Mouse (Mus musculus) layer of hippocampus, postnatal 36 days (tissue): ENCODE data around the gene Eral1. TPM values are rescaled to one million over a fixed set of nuclear protein-coding genes. Genes with fewer than 3 reads are reported as not detected.

Experiments used
- DNase-seq, 2 experiments: peaks; one replicate each; pipeline ENCODE4 v3.0.0; 2022
- total RNA-seq, 2 experiments: library from RNA; stranded (reverse); gene quantifications; 2 replicates each; pipeline ENCODE4 v1.2.3; 2021

Eral1 gene
- 10 to 100 TPM; 19.8 to 21.2 TPM for total RNA-seq

- peak; percentile 85 to 88 for DNase-seq
These were observed at the start of gene Eral1 for GRCm38 (mm10) chr11:78079961-78080921. Gene Eral1 (minus strand): TSS chr11:78080383.

DNA sequence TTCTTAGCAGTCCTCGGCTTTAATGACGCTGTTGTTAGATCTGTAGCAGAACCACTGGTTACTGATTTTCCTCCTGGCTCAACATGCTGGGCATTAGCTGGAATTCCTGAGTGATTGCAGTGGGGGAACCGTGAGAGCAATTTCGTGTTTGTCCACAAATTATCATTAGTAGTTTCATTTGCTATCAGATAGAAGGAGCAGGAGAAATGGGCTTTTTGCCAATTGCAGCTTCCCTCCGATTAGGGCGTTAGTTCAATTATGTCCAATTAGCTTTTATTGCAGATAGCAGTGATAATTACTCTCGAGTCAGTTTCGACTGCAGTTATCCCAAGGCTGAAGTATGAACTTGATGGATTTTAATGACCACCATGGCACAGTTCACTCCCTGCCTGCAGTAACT, 49.3 kb upstream of the Eral1 start:
- DNase-seq, result no peak

GRCm38 (mm10) chr11:78126739-78127138, 46.6 kb upstream of the Eral1 start:
- DNase-seq, result no peak

GRCm38 (mm10) chr11:78125691-78126090, 45.5 kb upstream of the Eral1 start:
- no peak for DNase-seq

- no peak for DNase-seq
These were observed 43.6 kb upstream of the Eral1 start for GRCm38 (mm10) chr11:78123782-78124181.

- no peak for DNase-seq
These were observed 42.6 kb upstream of the Eral1 start for GRCm38 (mm10) chr11:78122815-78123214.

GRCm38 (mm10) chr11:78121176-78121575, 41.0 kb upstream of the Eral1 start:
- no peak for DNase-seq

- no peak for DNase-seq
These were observed 39.7 kb upstream of the Eral1 start for GRCm38 (mm10) chr11:78119898-78120297.

DNA sequence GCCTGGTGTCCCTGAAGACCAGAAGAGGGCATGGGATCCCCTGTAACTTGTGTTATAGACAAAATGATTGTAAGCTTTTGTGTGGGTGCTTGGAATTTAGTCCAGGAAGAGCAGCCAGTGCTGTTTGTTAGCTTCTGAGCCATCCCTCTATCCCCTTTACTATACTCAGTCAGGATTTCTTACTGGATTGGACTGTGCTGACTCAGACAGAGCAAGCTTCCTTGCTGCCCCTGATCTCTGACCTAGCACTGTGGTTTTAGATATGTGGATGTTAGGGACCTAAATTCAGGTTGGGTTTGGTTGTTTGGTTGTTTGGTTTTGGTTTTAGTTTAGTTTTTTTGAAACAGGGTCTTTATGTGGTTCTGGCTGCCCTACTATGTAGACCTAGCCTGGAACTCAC, 38.3 kb upstream of the Eral1 start:
- DNase-seq, result no peak

DNA sequence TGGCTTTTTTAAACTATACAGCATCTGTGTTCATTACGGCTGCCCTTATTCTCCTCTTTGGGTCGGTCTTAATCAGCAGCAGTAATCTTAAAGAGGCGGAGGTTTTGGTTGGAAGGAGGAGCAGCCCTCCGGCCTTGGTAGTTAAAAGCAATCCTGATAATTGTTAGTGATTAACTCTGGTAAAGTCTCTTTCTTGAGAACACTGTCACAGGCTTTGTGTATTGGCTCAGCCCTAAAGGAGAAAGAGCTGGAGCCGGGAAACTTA, 35.9 kb upstream of the Eral1 start:
- no peak for DNase-seq

- peak; percentile 91 to 93 for DNase-seq
These were observed 35.4 kb upstream of the Eral1 start for GRCm38 (mm10) chr11:78115367-78116145.

DNA sequence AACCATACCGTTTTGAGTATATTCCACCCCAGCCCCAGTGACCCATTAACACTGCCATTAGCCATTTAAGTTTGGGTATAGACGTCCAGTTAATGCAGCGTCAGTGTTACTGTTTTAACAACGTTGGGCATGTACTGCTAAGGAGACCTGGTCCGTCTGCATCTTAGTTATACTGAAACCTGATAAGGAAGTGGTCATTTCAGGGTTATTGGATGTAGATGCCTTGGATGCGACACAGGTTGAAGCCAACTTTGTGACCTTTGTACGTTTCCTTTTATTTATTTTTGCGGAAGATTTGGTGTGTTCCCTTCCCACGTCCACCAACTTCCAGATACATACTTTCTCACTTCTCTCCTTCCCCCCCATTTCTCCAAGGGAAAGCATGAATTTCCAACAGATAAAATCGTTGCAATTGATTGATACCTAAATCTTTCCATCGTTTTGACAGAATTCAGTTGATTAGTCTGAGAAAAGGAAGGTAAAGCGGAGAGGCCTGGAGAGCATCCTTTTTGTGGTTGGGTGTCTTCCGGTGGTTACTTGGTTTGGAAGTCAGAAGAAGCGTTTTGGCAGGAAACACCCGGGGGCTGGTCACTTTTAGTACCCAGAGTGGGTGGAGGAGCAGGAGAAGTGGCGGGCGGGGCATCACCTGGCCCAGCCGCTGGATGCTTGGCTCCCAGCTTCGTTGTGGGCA, 34.6 kb upstream of the Eral1 start:
- no peak for DNase-seq

GRCm38 (mm10) chr11:78113616-78114015, 33.4 kb upstream of the Eral1 start:
- peak in 1 of 2 experiments; percentile 11 for DNase-seq

DNA sequence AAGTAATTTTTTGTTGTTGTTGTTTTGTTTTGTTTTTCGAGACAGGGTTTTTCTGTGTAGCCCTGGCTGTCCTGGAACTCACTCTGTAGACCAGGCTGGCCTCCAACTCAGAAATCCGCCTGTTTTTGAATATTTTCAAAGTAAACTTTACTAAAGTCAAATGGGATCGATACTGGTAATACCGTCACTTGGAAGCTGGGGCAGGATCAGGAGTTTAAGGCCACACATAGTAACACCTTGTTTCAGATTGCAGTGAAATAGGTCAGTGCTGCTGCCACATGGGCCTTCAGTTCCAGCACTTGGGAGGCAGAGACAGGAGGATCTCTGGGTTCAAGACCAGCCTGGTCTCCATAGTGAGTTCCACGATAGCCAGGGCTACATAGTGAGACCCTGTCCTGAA, 24.3 kb upstream of the Eral1 start:
- no peak for DNase-seq

GRCm38 (mm10) chr11:78102958-78103747, 23.0 kb upstream of the Eral1 start:
- no peak for DNase-seq

DNA sequence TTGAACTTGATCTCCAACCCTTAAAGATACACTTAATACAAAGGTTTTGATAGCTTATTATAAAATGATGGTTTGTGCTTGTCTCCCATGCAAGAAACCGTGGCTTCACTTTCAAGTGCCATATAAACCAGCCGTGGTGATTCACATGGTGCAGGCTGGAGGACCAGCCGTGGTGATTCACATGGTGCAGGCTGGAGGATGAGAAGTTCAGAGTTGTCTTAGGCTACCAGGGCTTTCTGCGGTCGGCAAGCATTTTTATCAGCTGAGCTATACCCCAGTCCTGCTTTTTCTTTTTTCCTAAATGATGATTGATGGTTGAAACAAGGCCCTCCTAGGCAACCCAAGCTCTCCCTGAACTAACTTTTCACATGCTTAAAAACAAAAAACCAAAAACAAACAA, 22.0 kb upstream of the Eral1 start:
- no peak for DNase-seq

DNA sequence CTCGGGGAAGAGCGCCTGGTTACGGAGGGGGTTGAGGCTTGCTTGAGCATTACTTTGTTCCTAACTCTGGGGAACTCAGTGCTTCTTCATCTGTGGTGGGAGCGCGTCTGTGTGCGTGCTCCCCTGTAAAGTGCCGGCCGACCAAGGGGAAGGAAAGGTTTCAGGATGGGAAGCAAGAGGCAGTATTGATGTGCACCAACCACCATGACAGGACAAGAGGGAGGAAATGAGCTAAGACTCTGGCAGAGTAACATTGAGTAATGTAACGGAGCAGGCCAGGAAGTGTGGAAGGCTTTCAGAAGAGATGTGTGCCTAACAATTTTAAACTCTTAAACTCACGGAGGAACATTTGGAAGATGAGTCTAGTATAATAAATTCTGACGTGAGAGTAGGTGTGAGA, 20.6 kb upstream of the Eral1 start:
- no peak for DNase-seq

- DNase-seq, result no peak
These were observed 16.9 kb upstream of the Eral1 start for GRCm38 (mm10) chr11:78097077-78097476.

DNA sequence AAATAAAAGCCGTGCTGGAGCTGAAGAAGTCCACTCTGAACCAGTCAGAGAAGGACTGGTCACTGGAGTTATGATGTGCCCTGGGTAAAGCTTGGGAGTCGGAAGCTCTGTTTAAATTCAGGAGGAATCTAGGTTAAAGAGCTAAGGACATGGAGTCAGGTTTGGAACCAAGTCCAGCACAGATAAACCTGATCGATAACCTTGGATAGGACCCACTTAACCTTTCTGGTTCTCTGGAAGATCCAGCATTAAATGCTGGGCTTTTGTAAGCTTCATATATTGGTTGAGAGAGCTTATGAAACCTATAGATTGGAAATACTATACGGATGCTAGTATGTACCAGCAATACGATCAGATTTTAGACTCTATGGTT, 14.9 kb upstream of the Eral1 start:
- no peak for DNase-seq

DNA sequence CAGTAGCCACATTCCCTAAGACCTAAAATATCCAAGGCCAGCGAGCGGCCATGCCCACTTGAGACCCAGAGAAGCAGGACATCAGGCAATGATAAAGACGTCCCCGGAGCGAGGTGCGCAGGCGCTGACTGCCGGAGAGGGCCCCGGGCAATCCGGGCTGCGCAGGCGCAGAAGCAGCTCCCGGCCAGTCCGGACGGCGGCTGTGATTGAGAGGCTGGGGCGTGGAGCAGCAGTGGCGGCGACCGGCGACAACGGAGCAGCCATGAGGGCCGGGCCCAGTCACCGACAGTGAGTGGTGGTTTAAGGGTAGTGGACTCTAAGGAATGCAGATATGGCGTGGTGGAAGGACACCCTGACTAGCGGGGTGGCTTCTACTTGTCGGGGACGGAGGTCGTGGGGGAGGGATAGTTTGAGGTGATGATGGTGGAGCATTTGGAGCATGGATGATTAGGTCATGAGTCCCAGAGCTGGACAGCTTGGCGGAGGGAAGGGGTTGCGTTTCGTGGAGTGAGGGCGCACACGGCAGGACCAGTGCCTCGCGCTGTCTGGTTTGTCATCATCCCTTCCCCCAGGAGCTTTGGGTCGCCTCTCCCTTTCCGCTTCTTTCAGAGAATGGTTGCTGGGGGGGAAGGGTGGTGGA, 14.4 kb upstream of the Eral1 start, which contains the start of gene Fam222b:
Gene Fam222b, plus strand, starts transcription at position 157 of the 640 bp plus-strand sequence.
- peak; percentile 90 to 93 for DNase-seq

- no peak for DNase-seq
These were observed 13.9 kb upstream of the Eral1 start for GRCm38 (mm10) chr11:78094137-78094503.

- no peak for DNase-seq
These were observed 7.6 kb upstream of the Eral1 start for GRCm38 (mm10) chr11:78087756-78088281.
